Mouse (Mus musculus) liver, embryonic 16.5 days (tissue): ENCODE data around the gene Col6a6. TPM values are rescaled to one million over a fixed set of nuclear protein-coding genes. Genes with fewer than 3 reads are reported as not detected.

Source experiments
- ATAC-seq: fragments of 200-750 bp; cut with Nextera tagmentation; 2 replicates; pipeline ENCODE4 v1.8.0; 2017; ENCODE audit warnings: low read depth, mild to moderate bottlenecking, moderate number of reproducible peaks, moderate library complexity
- H3K27ac ChIP-seq: fragments of 300-500 bp; sonication (generic); 2 replicates; pipeline ENCODE4 v1.5.1; 2014; ENCODE audit warnings: mild to moderate bottlenecking, low read length
- H3K27me3 ChIP-seq: fragments of 300-500 bp; sonication (generic); 2 replicates; pipeline ENCODE4 v1.6.1; 2014; ENCODE audit warnings: low read depth, low read length, mixed read lengths; ENCODE audit not compliant: control insufficient read depth, insufficient read depth
- H3K36me3 ChIP-seq: fragments of 300-500 bp; sonication (generic); 2 replicates; pipeline ENCODE4 v1.6.1; 2014; ENCODE audit warnings: mild to moderate bottlenecking; ENCODE audit not compliant: control insufficient read depth, insufficient read depth
- H3K4me1 ChIP-seq: fragments of 300-500 bp; sonication (generic); 2 replicates; pipeline ENCODE4 v1.6.1; 2014; ENCODE audit warnings: low read depth, low read length, mixed read lengths; ENCODE audit not compliant: control insufficient read depth
- H3K4me2 ChIP-seq: fragments of 300-500 bp; sonication (generic); 2 replicates; pipeline ENCODE4 v1.6.1; 2014; ENCODE audit warnings: low read depth, low read length, mixed read lengths
- H3K4me3 ChIP-seq: fragments of 300-500 bp; sonication (generic); 2 replicates; pipeline ENCODE4 v1.5.1; 2014; ENCODE audit warnings: low read depth, mild to moderate bottlenecking, low read length
- H3K9ac ChIP-seq: fragments of 300-500 bp; sonication (generic); 2 replicates; pipeline ENCODE4 v1.6.1; 2014; ENCODE audit warnings: low read depth, low read length
- H3K9me3 ChIP-seq: fragments of 300-500 bp; sonication (generic); replicated peaks from 2 replicates; pipeline ENCODE4 v1.6.1; 2016; ENCODE audit warnings: low read length; ENCODE audit not compliant: control insufficient read depth
- WGBS: fragments of 180-500 bp; shearing (Covaris S2); extraction: QIAGEN DNeasy Blood & Tissue Kit; methylation state at CpG from one replicate; pipeline ENCODE4 v1.1.7; 2014; ENCODE audit not compliant: insufficient replicate concordance; 5-methylcytosine and 5-hydroxymethylcytosine counted together
- polyA plus RNA-seq: library from polyadenylated mRNA; unstranded; fragments of >200 nt; fragmentation: Nextera tagmentation; extraction: Ambion mirVana; gene quantifications from 2 replicates; pipeline ENCODE4 v1.2.1, GENCODE M21; 2015

Gene Col6a6
- polyA plus RNA-seq, 1 experiment from 2014 or later: 0.42 TPM

GRCm38 (mm10) chr9:105788203-105788602 is 39.8 kb downstream of the Col6a6 start:
- no peaks in the 10 kb centered on the region for H3K9me3 ChIP-seq
- no peak overlapping the region for H3K4me3 ChIP-seq
- H3K27ac ChIP-seq: no peak overlapping the region
- 59% methylated on average over 3 of the region's 3 CpGs for WGBS
- no peaks in the 10 kb centered on the region for H3K4me1 ChIP-seq
- ATAC-seq: no peak
- H3K27me3 ChIP-seq: no peaks in the 10 kb centered on the region
- no peak overlapping the region for H3K4me2 ChIP-seq
- no peak overlapping the region for H3K9ac ChIP-seq
- H3K36me3 ChIP-seq: no peaks in the 10 kb centered on the region

- 58% methylated on average over 11 of the region's 11 CpGs for WGBS
Measured at GRCm38 (mm10) chr9:105787800-105788199, 40.2 kb downstream of the Col6a6 start.

GRCm38 (mm10) chr9:105784026-105784425 is 43.9 kb downstream of the Col6a6 start:
- H3K27ac ChIP-seq: no peak overlapping the region
- no peak overlapping the region for H3K9ac ChIP-seq
- no peak overlapping the region for H3K4me2 ChIP-seq
- H3K4me1 ChIP-seq: no peaks in the 10 kb centered on the region
- no peak overlapping the region for H3K4me3 ChIP-seq
- H3K27me3 ChIP-seq: no peaks in the 10 kb centered on the region
- 63% methylated on average over 4 of the region's 4 CpGs for WGBS
- ATAC-seq: no peak
- H3K36me3 ChIP-seq: no peaks in the 10 kb centered on the region
- H3K9me3 ChIP-seq: no peaks in the 10 kb centered on the region

More at GRCm38 (mm10) chr9:105787800-105788199, 40.2 kb downstream of the Col6a6 start:
- Histone ChIP-seq H3K4me1 (no peaks in the 10 kb centered on the region), H3K36me3 (no peaks in the 10 kb centered on the region), H3K27me3 (no peaks in the 10 kb centered on the region), H3K4me2 (no peak overlapping the region), H3K9me3 (no peaks in the 10 kb centered on the region), H3K27ac (no peak overlapping the region), H3K4me3 (no peak overlapping the region), H3K9ac (no peak overlapping the region)
- no peak for ATAC-seq

DNA sequence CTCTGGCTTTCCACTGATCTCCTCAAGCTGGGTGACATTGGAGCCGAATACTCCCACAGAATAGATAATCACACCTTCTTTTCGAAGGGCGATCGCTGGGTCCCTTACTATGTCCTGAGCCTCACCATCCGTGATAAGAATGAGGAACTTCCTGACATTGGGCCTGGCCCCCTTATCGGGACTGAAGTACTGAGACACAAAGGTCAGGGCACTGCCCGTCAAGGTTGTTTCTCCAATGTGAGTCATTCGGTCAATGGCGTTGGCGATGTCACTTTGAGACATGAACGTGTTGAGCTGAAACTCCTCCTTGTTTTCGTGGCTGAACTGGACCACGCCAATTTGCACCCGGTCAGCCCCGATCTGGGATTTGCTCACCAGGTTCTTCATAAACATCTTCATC is 47.3 kb downstream of the Col6a6 start:
- Histone ChIP-seq H3K4me1 (no peaks in the 10 kb centered on the region), H3K4me2 (no peak overlapping the region), H3K27ac (no peak overlapping the region), H3K27me3 (no peaks in the 10 kb centered on the region), H3K4me3 (no peak overlapping the region), H3K9ac (no peak overlapping the region), H3K9me3 (no peaks in the 10 kb centered on the region), H3K36me3 (no peaks in the 10 kb centered on the region)
- ATAC-seq: no peak
- WGBS: 78% methylated on average over 15 of the region's 15 CpGs

GRCm38 (mm10) chr9:105778741-105779140 is 49.2 kb downstream of the Col6a6 start:
- H3K4me3 ChIP-seq: no peak overlapping the region
- H3K4me2 ChIP-seq: no peak overlapping the region
- no peak overlapping the region for H3K9ac ChIP-seq
- H3K4me1 ChIP-seq: no peaks in the 10 kb centered on the region
- no peaks in the 10 kb centered on the region for H3K36me3 ChIP-seq
- no peaks in the 10 kb centered on the region for H3K9me3 ChIP-seq
- ATAC-seq: no peak
- H3K27ac ChIP-seq: no peak overlapping the region
- 71% methylated on average over 6 of the region's 6 CpGs for WGBS
- no peaks in the 10 kb centered on the region for H3K27me3 ChIP-seq

- no peaks in the 10 kb centered on the region for H3K9me3 ChIP-seq
- ATAC-seq: no peak
- H3K4me2 ChIP-seq: no peak overlapping the region
- H3K36me3 ChIP-seq: no peaks in the 10 kb centered on the region
- no peaks in the 10 kb centered on the region for H3K4me1 ChIP-seq
- H3K9ac ChIP-seq: no peak overlapping the region
- no peak overlapping the region for H3K27ac ChIP-seq
- 66% methylated on average over 7 of the region's 7 CpGs for WGBS
- no peaks in the 10 kb centered on the region for H3K27me3 ChIP-seq
- no peak overlapping the region for H3K4me3 ChIP-seq
Measured at GRCm38 (mm10) chr9:105774878-105775277, 53.1 kb downstream of the Col6a6 start.

- Histone ChIP-seq H3K4me3 (no peak overlapping the region), H3K9ac (no peak overlapping the region), H3K4me2 (no peak overlapping the region), H3K9me3 (no peaks in the 10 kb centered on the region), H3K4me1 (no peaks in the 10 kb centered on the region), H3K36me3 (no peaks in the 10 kb centered on the region), H3K27me3 (no peaks in the 10 kb centered on the region), H3K27ac (no peak overlapping the region)
- 82% methylated on average over 19 of the region's 19 CpGs for WGBS
- no peak for ATAC-seq
Measured at GRCm38 (mm10) chr9:105774321-105774720, 53.6 kb downstream of the Col6a6 start.

- ATAC-seq: no peak
- Histone ChIP-seq H3K4me2 (no peak overlapping the region), H3K9me3 (no peaks in the 10 kb centered on the region), H3K4me1 (no peaks in the 10 kb centered on the region), H3K36me3 (no peaks in the 10 kb centered on the region), H3K9ac (no peak overlapping the region), H3K27me3 (no peaks in the 10 kb centered on the region), H3K4me3 (no peak overlapping the region), H3K27ac (no peak overlapping the region)
- 38% methylated on average over 3 of the region's 3 CpGs for WGBS
Measured at GRCm38 (mm10) chr9:105771380-105771779, 56.6 kb downstream of the Col6a6 start.

DNA sequence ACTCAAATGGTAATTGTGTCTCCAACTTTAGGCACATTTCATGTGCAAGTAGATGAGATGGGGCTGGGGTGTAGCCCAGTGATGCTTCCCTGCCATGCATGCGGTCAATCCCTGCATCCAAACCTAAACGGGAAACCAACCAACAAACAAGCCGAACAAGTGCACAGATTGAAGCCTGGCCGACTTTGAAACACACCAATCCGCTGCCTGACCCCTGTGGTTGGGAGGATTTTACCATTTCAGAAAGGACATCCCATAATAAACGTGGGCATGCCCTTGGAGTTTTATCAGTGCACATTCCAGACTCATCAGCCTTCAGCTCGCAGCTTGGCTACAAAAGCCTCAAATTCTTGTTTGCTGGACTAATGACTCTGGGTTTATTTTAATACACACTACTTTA is 57.3 kb downstream of the Col6a6 start:
- ATAC-seq: no peak
- no peaks in the 10 kb centered on the region for H3K36me3 ChIP-seq
- WGBS: 53% methylated on average over 7 of the region's 7 CpGs
- no peak overlapping the region for H3K4me3 ChIP-seq
- no peak overlapping the region for H3K27ac ChIP-seq
- no peak overlapping the region for H3K9ac ChIP-seq
- H3K27me3 ChIP-seq: no peaks in the 10 kb centered on the region
- no peaks in the 10 kb centered on the region for H3K9me3 ChIP-seq
- no peak overlapping the region for H3K4me2 ChIP-seq
- no peaks in the 10 kb centered on the region for H3K4me1 ChIP-seq
